Mouse (Mus musculus): ENCODE results near the gene Plcb3. TPM values are rescaled to one million over a fixed set of nuclear protein-coding genes. Genes with fewer than 3 reads are reported as not detected.
A peak's percentile ranks its signal among the peaks of the same experiment; 100 is the strongest.

Plcb3 gene
- polyA plus RNA-seq, 1 experiment from 2014 or later = 55.9 TPM

- Histone ChIP-seq H3K4me1 (ENCODE audit: insufficient read depth) (no peaks in the 10 kb centered on the region), H3K27ac (ENCODE audit: low read depth) (no peak overlapping the region), H3K9ac (no peak overlapping the region), H3K36me3 (ENCODE audit: insufficient read depth) (no peaks in the 10 kb centered on the region), H3K4me2 (no peak overlapping the region), H3K27me3 (ENCODE audit: insufficient read depth, low read length) (peaks cover 90% of the 10 kb centered on the region), H3K4me3 (ENCODE audit: low read depth, low read length) (no peak overlapping the region), H3K9me3 (ENCODE audit: low read depth, low read length) (no peaks in the 10 kb centered on the region)
- no peak for DNase-seq
- no peak for TF ChIP-seq CTCF (IDR thresholded peaks at IDR 0.05; ENCODE audit: low read depth)
- ATAC-seq (ENCODE audit: insufficient read depth) = no peak
- WGBS = 7% methylated on average over 2 of the region's 2 CpGs
Observed at GRCm38 (mm10) chr19:6931002-6931401, 45.3 kb downstream of the Plcb3 start.

- DNase-seq = no peak
Observed at GRCm38 (mm10) chr19:6928080-6928479, 48.2 kb downstream of the Plcb3 start.

GRCm38 (mm10) chr19:6926559-6927255, 49.6 kb downstream of the Plcb3 start:
- H3K36me3 ChIP-seq (ENCODE audit: insufficient read depth) = no peaks in the 10 kb centered on the region
- no peak overlapping the region for H3K27ac ChIP-seq (ENCODE audit: low read depth)
- ATAC-seq (ENCODE audit: insufficient read depth) (no peak), DNase-seq (peak; percentile 42)
- peaks cover 81% of the 10 kb centered on the region for H3K27me3 ChIP-seq (ENCODE audit: insufficient read depth, low read length)
- no peak overlapping the region for H3K9ac ChIP-seq
- TF ChIP-seq CTCF (IDR thresholded peaks at IDR 0.05; ENCODE audit: low read depth) = no peak
- no peaks in the 10 kb centered on the region for H3K9me3 ChIP-seq (ENCODE audit: low read depth, low read length)
- H3K4me2 ChIP-seq = peak overlapping the region; percentile 33
- H3K4me1 ChIP-seq (ENCODE audit: insufficient read depth) = no peaks in the 10 kb centered on the region
- WGBS = 13% methylated on average over 26 of the region's 26 CpGs
- H3K4me3 ChIP-seq (ENCODE audit: low read depth, low read length) = peak overlapping the region; percentile 19

More at GRCm38 (mm10) chr19:6928080-6928479, 48.2 kb downstream of the Plcb3 start:
- H3K4me2 ChIP-seq = no peak overlapping the region
- no peak overlapping the region for H3K9ac ChIP-seq
- peaks cover 88% of the 10 kb centered on the region for H3K27me3 ChIP-seq (ENCODE audit: insufficient read depth, low read length)
- TF ChIP-seq CTCF (IDR thresholded peaks at IDR 0.05; ENCODE audit: low read depth) = no peak
- no peak overlapping the region for H3K4me3 ChIP-seq (ENCODE audit: low read depth, low read length)
- no peak overlapping the region for H3K27ac ChIP-seq (ENCODE audit: low read depth)
- H3K36me3 ChIP-seq (ENCODE audit: insufficient read depth) = no peaks in the 10 kb centered on the region
- ATAC-seq (ENCODE audit: insufficient read depth) = no peak
- H3K9me3 ChIP-seq (ENCODE audit: low read depth, low read length) = no peaks in the 10 kb centered on the region
- H3K4me1 ChIP-seq (ENCODE audit: insufficient read depth) = no peaks in the 10 kb centered on the region
- 11% methylated on average over 9 of the region's 9 CpGs for WGBS

- Histone ChIP-seq H3K36me3 (ENCODE audit: insufficient read depth) (no peaks in the 10 kb centered on the region), H3K4me2 (peak overlapping the region; percentile 51), H3K27ac (ENCODE audit: low read depth) (no peak overlapping the region), H3K9me3 (ENCODE audit: low read depth, low read length) (no peaks in the 10 kb centered on the region), H3K4me3 (ENCODE audit: low read depth, low read length) (peak overlapping the region; percentile 11; the same call in 1 of the 2 replicates), H3K4me1 (ENCODE audit: insufficient read depth) (no peaks in the 10 kb centered on the region), H3K9ac (no peak overlapping the region), H3K27me3 (ENCODE audit: insufficient read depth, low read length) (peaks cover 71% of the 10 kb centered on the region)
- no peak for ATAC-seq (ENCODE audit: insufficient read depth)
- no peak for DNase-seq
- no peak for TF ChIP-seq CTCF (IDR thresholded peaks at IDR 0.05; ENCODE audit: low read depth)
- 12% methylated on average over 40 of the region's 40 CpGs for WGBS
Observed at GRCm38 (mm10) chr19:6925611-6926329, 50.5 kb downstream of the Plcb3 start.

DNA sequence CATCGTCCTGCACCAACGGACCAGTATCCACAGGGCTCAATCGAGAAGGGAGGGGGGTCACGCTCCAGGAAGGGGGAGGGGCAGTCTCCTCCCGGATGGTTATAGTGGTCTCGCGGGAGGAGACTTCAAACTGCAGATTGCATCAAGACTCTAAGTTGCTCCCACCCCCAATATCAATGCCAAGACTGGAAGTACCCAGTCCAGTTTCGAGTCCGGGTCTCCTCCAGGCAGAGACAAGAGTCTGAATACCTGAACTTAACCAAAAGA, 51.0 kb downstream of the Plcb3 start, which contains the start of gene Catsperz:
Gene Catsperz, minus strand, starts transcription at position 74 of the 267 bp plus-strand sequence.
- peak within 1 kb of the TSS; percentile 18 for H3K4me3 ChIP-seq (ENCODE audit: low read depth, low read length)
- no peak within 1 kb of the TSS for H3K27ac ChIP-seq (ENCODE audit: low read depth)
- peak within 1 kb of the TSS; percentile 51 for H3K4me2 ChIP-seq
- H3K9ac ChIP-seq = no peak within 1 kb of the TSS
- no peak for TF ChIP-seq CTCF (IDR thresholded peaks at IDR 0.05; ENCODE audit: low read depth)
- ATAC-seq (ENCODE audit: insufficient read depth) (no peak), DNase-seq (peak; percentile 33)
- H3K36me3 ChIP-seq (ENCODE audit: insufficient read depth) = no peaks in the 10 kb centered on the region
- no peaks in the 10 kb centered on the region for H3K4me1 ChIP-seq (ENCODE audit: insufficient read depth)
- 6% methylated on average over 9 of the region's 9 CpGs for WGBS
- peaks cover 66% of the 10 kb centered on the region for H3K27me3 ChIP-seq (ENCODE audit: insufficient read depth, low read length)
- no peaks in the 10 kb centered on the region for H3K9me3 ChIP-seq (ENCODE audit: low read depth, low read length)

DNA sequence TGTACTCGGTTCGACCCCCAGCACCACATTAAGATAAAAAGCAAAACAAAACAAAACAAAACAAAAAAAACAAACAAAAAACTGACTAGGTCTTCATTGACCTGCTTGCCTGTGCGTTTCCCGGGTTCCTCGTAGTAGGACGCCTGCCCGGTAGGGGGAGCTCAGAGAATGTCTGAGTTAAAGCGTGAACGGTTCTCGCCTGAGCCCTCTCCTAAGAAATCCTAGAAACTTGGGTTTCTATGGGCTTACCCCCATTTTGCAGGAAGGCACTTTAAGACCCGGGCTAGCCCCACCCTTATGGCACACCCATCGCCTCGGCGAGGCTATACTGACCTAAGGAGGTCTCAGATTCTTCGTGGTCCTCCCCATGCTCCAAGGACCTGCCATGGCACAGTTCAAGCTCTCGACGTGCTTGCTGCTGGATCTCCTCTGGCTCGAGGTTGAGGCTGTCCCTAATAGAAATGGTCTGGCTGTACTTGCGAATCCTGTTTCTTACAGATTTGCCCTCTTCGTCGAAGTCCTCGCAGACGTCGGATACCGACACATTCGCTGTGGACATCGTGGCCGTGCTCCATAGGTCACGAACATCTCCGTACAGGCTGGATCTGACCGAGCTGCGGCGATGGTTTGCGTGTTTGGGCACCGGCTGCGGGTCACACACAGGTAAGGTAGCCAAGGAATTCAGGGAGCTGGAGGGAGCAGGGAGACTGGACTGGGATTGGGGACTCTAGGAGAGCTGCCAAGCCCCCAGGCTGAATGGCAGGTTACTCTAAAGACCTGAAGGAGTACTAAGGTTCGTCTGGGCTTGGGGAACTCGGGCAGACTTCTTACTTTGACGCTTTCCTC, 51.6 kb downstream of the Plcb3 start:
- Histone ChIP-seq H3K9ac (no peak overlapping the region), H3K4me1 (ENCODE audit: insufficient read depth) (no peaks in the 10 kb centered on the region)

More for the DNA sequence above, 51.6 kb downstream of the Plcb3 start:
- peak; percentile 82 for TF ChIP-seq CTCF (IDR thresholded peaks at IDR 0.05; ENCODE audit: low read depth)
- H3K27ac ChIP-seq (ENCODE audit: low read depth) = no peak overlapping the region
- ATAC-seq (ENCODE audit: insufficient read depth) (no peak), DNase-seq (peak; percentile 93)
- H3K27me3 ChIP-seq (ENCODE audit: insufficient read depth, low read length) = peaks cover 63% of the 10 kb centered on the region
- H3K36me3 ChIP-seq (ENCODE audit: insufficient read depth) = no peaks in the 10 kb centered on the region
- H3K9me3 ChIP-seq (ENCODE audit: low read depth, low read length) = no peaks in the 10 kb centered on the region
- peak overlapping the region; percentile 51 for H3K4me2 ChIP-seq
- peak overlapping the region; percentile 18 for H3K4me3 ChIP-seq (ENCODE audit: low read depth, low read length)
- 4% methylated on average over 39 of the region's 39 CpGs for WGBS

Measured in lung, embryonic 14.5 days (tissue).